Mouse (Mus musculus) natural killer cell, adult 2 months (primary cell): ENCODE measurements at regions not wholly inside any gene's neighbourhood (a gene's known extent, or its start where the extent isn't known, plus 50 kb on each side); places are given as distances from the start of the nearest gene placed in this dataset.
"Not testable (repeated sequence)": the region's sequence is repeated elsewhere in the genome, so short reads cannot be mapped to it uniquely, and the experiment has no call there.

Experiments
- DNase-seq, 2 experiments: peaks; one replicate each; pipeline ENCODE4 v3.0.0; 2022; ENCODE audit warnings: low spot score in 2 of 2

DNA sequence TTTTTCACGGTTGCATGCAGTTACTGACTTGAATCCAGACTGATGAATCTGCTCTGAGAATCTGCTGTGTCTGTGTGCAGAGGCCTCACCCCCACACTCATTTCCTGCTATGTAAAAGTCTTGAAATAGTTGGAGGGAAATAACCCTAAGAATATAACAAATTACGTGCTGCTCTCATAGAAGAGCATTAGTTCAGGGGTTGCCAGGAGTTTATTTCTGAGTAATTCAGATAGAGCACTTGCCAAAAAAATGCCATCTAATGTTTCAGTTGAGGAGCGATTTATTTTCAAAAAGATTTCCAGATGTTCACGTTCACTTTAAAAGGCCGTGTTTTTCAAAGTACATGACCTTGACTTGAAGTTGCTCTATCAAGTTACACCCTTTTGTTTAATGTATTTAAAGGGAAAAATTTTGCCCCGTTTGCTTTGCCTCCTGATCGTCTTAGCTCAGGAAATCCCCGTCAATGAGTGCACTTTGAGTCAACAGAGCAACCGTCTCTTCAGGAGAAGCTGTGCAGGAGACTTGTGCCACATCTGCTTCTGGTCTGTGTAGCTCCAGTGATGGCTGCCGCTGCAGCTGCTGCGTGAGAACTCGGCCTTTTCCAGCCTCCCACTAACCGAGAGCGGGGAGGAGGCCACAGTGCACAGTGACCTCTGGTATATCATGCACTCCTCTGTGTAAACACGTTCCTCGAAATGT is 50.9 kb upstream of the Sec61g start:
- no peak for DNase-seq

DNA sequence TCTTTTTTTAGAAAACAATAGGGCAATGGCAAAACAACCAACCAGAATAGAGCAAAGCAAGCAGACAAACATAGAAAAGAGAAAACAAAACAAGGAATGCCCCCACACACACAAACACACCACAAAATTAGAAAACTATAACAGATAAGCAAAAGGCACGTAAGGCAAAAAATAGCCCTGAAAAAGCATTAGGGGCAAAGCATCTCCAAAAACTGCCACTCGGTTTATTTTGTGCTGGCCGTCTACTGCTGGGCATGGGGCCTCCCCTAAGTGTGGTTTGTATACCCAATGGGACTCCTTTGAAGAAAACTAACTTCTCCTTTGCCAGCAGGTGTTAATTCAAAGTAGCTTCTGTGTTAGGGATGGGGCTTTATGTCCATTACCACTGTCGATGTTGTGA is 53.4 kb upstream of the Sec61g start:
- peak in 1 of 2 experiments; percentile 2 for DNase-seq

DNA sequence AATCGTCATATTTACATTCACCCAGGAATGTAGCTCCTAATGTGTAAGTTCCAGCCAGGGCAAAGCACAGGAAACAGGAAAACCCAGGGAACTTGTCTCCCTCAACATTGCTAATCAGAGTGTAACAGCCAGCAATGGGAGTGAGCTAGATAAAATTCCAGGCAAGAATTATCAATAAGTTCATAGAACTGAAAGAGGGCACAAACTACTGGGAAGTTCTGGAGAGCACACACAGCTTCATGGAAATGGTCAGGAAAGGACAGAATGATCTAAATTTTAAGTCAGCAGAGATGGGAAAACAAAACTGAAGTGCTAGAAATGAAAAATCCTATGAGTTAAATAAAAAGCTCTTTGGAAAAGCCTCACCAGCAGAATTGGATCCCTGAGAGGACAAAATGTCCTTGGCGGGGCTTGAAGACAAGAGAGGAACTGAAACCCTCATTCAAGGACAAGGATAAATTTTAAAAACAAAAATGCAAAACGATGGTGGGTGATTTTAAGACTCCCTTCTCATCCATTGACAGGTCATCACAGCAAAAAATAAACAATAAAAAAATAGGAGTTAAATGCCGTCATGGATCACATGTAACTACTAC is 80.9 kb upstream of the Sec61g start:
- DNase-seq: no peak

- no peak for DNase-seq
Measured at GRCm38 (mm10) chr11:16590541-16590940, 82.3 kb upstream of the Sec61g start.

- DNase-seq: no peak
Measured at GRCm38 (mm10) chr11:16591471-16591921, 83.2 kb upstream of the Sec61g start.

GRCm38 (mm10) chr11:16592006-16592405 is 83.7 kb upstream of the Sec61g start:
- DNase-seq: no peak

- DNase-seq: no peak
Measured at GRCm38 (mm10) chr11:16592766-16593165, 84.5 kb upstream of the Sec61g start.

DNA sequence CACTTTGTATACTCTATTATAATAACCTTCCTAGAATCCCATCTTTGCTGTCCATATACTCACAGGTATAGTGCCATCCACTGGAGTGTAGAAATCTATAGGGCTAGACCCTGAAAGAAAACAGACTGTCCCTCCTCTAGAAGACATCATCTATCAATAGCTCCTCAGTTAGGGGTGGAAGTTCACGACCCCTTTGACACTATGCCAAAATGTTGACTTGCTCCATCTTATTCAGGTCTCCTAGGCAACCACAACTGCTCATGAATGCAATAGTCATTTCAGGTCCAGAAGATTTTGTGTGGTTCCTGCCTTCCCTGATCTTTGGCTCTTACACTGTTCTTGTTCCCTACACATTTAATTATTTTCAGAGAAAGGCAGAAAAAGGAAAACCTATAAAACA is 86.5 kb upstream of the Sec61g start:
- no peak for DNase-seq

DNA sequence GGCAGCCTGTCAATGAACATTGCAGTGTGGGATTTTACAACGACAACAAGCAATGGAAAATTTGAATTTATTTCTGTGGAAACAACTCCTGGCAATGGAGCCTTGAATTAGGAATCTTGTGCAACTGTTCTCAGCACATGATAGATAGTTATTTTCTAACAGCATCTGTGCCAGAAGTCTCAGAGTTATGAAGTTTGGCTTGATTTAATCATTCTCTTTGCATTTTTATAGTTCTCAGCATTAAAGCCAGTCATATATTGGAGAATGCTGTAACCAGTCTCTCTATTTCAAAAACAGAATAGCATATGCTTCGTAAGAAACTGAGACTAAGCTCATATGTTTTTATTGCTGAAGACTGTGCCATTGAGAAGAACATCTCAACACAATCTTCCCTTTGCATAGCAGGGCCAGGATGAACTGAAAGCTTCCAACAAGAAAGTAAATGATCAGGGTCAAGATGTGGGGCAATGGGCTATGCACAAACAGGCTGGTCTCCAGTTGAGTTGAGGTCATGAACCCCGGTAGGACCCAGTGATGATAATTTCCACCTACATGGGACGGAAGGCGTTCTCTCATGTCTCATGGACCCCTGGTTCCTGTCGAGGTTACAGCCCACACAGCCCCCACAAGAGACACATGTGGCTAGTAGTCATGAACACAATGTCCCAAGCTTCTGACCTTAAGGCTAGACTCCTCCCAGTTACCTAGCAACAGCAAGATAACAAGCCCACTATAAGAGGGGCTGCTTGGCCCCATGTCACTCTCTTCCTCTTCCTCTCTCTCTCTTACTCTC is 89.0 kb upstream of the Sec61g start:
- DNase-seq: no peak

DNA sequence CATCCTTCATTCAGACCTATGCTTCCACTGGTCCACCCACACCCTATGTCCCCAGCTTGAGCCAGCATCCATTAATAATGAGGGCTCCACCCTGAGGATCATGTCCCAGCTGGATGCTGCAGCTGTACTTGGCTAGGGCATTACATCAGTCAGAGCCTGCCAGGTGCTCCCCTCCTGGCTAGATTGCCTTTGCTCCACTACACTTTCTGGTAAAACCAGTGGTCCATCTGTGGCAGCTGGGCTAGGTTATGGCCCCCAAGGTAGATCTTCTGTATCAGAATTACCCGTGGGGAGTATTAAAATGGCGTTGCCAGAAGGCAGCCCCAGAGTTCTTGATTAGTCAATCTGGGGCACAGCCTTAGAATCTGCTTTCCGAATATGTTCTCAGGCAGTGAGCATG is 94.7 kb upstream of the Sec61g start:
- no peak for DNase-seq

DNA sequence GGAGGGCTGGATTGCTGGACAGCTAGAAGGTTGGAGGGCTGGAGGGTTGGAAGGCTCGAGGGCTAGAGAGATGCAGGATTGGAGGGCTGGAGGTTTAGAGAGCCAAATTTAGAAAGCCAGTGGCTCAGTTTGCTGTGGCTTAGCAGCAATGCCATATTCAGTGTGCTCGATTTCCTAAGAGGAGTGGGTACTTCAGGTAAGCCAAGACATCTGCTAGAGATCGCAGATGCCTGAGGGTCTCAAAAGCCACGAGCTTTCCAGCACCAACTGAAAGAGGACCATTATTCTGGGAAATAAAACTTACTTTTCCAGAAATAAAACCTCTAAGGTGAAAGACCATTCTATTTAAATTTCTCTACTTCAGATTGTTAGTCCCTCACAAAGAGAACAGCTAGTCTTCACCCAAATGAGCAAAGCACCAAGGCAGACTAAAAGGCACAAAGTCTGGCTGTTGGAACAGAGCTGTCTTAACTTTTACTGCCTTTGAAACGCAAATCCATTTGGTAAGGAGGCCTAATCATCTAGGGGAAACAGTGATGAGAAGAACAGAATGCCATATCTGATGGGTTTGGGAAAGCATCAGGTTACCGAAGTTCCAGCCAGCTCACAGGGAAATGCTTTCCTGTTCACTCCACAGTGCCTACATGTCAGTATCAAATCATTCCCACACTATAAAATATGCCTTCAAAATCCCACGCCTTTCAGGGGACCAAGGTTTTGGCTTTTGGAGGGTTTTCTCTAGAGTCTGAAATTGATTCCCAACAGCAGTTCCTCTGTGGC is 98.3 kb upstream of the Sec61g start:
- no peak for DNase-seq

DNA sequence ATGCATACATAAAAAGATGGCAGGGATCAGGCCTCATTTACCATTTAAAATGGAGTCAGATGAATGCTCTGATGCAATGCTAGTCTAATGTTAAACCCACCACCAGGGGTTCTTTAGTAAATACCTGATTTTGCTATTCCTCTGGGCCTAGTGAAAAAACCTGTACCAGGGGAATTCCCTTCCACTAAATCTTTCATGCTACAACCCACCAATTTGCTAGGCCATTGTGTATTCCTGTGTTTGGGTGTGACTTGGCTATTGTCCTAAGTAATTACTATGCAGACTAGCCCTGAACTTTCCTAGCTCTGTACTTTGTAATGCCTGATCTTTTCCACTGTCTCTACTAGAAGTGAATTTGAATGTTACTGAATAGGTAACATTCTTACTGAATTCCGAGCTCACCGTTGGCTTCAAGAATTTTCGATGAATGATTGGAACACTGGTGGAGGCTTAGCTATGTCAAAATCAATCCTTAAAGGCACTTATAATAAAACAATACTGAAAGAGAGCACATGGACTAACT is 99.7 kb upstream of the Sec61g start:
- not testable (repeated sequence) for DNase-seq

- no peak for DNase-seq
Measured at GRCm38 (mm10) chr11:16611741-16612140, 103.5 kb upstream of the Sec61g start.

DNA sequence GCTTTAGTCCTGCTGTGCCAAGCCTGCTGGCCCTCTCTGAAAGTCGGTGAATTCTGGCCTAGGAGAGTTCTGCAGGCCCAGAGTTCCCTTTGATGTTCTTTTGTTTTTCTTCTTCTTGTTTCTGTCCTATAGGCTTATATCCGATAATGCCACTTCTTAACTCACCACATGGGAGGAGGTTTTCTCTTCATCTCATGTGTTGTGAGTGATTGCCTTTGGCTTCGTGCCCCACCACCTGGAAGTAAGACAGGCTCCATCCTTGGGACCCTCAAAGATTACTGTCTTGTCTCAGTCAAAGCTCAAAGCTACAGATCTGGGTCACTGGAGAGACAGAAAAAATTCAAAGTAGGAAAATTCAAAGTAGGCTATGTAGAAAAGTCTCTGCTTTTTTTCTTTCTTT is 104.2 kb upstream of the Sec61g start:
- no peak for DNase-seq

GRCm38 (mm10) chr11:16619736-16620135 is 111.5 kb upstream of the Sec61g start:
- no peak for DNase-seq

GRCm38 (mm10) chr11:16623694-16624093 is 115.4 kb upstream of the Sec61g start:
- no peak for DNase-seq

DNA sequence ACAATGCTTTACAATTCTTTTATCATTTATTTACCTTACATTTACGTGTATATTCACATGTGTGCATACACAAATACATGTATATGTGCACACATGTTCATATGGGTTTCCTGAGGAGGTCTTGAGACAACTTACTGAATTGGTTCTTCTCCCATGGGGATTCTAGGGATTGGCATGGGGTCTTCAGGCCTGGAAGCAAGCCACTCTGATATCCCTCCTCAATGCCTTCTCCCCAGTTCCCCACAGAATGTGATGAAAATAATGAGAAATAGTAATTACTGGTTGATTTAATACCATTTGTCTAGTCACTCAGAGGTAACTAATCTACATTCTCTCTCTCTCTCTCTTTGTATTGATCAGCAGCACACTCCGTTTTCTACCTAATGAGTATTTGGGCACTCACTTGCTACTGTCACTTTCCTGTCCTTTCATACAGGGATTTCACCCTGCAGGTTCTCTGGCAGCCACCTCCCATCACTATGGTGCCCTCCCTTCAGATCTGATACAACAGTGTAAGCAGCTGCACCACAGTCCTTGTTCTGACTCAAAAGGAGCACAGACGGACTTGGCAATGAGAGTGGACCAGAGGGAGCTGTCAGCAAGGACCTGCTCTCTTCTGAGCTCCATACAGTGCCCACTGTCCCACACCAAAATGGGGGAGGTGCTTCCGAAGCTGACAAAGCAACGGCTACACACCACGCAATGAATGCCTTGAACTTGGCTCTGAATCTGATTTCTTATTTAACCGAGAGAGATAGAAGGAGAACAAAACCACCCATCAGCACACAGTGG is 119.2 kb upstream of the Sec61g start:
- DNase-seq: no peak

- peak in 1 of 2 experiments; percentile 14 for DNase-seq
Measured at GRCm38 (mm10) chr11:16629410-16630129, 121.3 kb upstream of the Sec61g start.

DNA sequence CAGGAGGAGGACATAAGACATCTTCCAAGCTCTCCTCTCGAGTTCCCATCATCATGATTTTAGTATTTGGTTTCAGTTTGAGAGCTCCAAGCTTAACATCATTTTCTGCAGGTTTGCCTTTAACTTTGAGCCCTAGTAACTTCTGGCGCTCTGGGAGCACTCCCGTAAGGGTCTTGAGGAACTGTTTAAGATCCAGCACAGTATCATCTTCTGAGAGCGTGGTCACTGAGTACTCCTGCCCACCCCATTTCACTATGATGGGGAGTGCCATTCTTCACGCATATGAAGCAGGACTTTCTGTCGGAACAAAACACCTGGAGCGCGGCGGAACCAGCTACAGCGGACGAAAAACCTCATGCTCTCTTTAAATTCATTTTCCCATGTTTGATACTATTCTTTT is 116.2 kb upstream of the Egfr start:
- not testable (repeated sequence) for DNase-seq

DNA sequence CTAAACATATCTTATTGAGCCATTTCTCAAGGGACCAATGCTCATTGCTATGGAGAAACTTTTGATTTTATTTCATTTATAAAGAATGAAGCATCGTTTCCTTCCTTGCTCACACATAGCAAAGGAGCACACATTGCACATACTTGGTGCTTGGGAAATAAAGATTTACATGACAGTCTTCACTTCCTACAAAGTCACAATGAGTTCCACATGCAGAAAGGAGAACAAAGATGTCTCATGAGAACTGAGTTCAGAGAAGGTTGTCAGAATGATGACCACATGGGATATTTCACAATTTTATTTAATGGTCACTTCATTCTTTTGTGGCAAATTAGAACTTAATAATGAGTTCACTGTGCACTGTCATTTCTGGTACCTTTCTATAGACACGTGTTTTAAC is 114.3 kb upstream of the Egfr start:
- no peak for DNase-seq
